Mouse (Mus musculus): ENCODE measurements around the gene Dnm3.

Dnm3 gene

GRCm38 (mm10) chr1:162020766-162021165, 457.1 kb downstream of the Dnm3 start:
- no peak for DNase-seq (ENCODE audit: low read depth, low spot score)

DNA sequence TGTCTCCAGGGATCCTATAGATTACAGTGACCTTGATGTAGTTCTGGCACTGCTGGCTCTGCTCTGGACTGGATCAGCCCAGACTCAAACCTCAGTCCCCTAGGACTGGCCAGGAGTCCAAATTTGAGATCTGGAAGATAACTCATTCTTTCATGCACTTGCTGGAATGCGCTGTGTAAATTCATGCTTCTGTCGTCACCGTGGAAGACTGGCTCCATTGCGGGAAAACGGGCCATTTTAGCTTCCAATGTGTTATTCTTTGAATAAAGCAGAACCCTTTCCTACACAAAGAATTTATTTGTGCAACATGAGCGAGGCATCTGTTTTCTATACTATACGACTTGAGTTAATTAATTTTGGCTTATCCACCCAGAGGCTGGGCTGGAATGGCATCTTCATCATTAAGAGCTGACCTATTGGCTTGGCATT, 457.5 kb downstream of the Dnm3 start:
- peak; percentile 90 for DNase-seq (ENCODE audit: low read depth, low spot score)

DNA sequence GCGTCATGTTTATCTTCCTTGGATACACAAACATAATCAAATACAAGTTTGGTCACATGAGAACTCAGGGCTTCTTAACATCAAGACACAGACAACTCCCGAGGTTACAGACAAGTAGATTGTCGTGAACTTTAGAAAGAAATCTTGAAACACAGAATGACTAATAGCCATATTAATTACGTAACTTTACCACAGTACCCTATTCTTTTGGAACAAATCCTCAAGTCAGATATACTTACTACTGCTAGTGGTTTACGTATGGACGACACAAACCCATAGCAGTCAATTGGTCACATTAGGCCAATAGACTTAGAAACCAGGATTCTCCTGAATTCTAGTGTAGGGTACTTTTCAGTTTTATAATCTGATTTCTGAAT, 459.2 kb downstream of the Dnm3 start:
- no peak for DNase-seq (ENCODE audit: low read depth, low spot score)

DNA sequence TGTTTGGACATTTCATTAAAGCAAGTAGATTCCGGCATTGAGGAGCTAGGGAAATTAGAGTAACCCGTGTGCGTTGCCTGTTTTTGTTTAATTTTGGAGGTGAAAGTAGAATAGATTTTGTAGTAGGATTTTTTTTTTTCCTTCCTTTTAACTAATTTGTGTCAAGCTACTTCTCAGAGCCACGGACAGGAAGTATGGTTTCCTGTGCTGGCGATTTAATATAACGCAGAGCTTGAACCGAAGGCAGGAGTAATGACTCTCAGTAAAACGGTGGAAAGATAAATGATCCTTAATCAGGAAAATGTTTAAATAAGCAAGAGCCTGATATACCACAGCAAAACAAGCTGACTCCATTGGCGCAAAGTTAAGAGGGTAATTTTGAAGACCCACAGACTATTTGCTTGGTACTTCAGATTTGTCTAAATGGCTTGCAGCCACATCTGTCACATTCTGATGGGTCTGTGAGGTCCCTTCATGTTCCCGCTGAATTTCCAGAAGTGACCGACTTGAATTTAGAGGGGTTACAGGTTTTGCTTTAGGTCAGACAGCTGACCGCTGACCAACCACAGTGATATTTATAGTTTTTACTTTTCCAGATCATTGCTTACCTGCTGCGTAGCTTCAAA, 459.7 kb downstream of the Dnm3 start:
- no peak for DNase-seq (ENCODE audit: low read depth, low spot score)

GRCm38 (mm10) chr1:162016982-162017381, 460.9 kb downstream of the Dnm3 start:
- DNase-seq (ENCODE audit: low read depth, low spot score), result peak; percentile 95

DNA sequence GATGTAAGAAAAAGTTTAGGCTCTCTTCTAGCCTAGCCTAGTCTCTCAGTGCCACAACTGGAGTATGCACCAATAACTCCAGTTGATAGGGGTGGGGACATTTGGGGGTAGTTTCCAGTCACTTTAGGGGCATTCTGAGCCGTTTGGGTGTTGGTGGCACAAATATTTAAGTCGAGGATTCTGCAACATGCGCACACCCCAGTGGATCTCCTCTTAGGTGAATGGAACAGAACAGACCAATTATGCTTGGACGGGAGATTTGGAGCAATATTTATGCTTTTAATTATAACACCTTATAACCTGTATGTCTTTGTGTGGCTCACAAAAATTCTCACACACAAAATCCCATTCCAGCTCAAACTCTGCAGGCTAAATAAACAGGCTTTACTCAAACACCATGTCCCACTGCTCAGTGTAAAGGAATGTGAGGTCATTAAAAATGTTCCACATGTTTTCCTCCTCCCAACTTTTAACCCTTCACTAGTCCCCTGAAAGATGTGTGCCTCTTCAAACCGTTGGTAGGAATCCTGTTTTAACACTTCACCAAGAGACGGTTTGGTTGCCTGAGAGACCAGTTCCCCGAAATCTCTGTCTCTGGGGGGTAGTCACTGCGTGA, 462.5 kb downstream of the Dnm3 start:
- DNase-seq (ENCODE audit: low read depth, low spot score), result peak; percentile 81

DNA sequence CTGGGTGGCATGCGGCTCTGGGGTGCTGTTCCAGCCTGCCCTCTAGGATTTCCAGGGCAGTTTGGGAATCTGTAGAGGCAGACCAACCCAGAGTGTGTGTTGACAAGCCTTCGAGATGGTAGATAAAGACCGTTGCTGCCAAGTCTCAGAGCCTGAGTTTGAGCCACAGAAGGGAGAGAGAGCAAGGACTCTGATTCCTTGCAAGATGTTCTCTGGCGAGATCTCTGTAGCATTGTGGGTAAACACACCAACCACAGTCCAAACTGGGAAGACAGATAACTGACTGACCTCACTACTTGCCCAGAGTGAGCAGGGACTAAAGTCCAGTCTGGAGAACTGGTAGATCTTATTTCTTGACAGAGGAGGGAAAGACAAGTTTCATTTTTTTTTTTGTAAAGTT, 464.3 kb downstream of the Dnm3 start:
- no peak for DNase-seq (ENCODE audit: low read depth, low spot score)

DNA sequence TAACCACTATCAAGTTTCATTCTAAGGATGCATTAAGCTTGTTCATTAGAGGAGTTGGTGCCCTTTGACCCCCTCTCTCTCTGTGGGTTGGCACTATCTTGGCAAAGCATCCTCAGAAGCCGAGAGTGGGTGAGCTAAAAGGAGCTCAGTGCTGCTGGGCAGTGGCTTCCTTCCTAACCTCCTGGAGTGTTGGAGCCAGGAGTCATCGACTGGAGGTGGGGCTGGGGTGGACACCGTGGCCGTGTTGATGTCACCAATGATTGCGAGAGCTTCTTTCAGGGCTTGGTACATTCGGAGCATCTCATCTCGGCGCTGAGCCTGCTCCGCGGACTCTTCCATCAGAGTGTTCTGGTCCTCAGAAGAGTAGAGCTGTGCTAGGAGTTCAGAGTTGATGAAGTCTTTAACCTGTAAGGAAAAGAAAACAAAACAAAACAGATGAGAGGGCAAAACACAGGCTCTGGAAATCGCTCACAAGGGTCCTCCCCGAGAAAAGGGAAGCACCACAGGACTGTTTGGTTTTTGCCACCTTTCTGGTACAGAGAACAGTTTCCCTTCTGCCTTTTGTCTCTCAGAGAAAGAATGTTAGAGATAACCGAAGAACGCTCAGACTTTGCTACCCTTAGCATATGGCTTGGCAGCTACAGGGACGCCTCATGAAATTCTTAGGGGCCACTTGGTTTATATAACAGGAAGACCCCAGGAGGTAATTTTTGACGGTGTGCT, 466.1 kb downstream of the Dnm3 start:
- no peak for DNase-seq (ENCODE audit: low read depth, low spot score)

- DNase-seq (ENCODE audit: low read depth, low spot score), result no peak
Measured at GRCm38 (mm10) chr1:162009086-162009485, 468.7 kb downstream of the Dnm3 start.

- DNase-seq (ENCODE audit: low read depth, low spot score), result no peak
Measured at GRCm38 (mm10) chr1:162008631-162009067, 469.2 kb downstream of the Dnm3 start.

GRCm38 (mm10) chr1:162008208-162008607, 469.6 kb downstream of the Dnm3 start:
- DNase-seq (ENCODE audit: low read depth, low spot score), result peak; percentile 85

DNA sequence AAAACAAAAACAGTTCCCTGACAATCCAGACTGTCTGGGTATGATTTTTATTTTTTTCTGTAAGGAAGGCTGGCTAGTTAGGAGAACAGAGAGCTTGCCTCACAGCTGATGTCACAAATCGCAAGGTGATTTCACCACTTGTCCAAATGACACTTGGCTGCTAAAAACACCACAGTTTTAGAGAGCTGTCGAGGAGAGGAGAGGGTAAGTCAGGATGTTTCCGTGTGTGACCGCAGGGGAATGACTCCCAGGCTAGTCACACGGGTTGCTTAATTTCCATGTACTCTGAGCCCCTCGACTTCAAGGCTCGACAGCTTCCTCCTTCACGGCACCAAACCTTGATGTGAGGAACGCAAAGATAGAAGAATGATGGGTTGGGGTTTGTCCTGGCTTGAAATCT, 471.7 kb downstream of the Dnm3 start:
- DNase-seq (ENCODE audit: low read depth, low spot score), result no peak

GRCm38 (mm10) chr1:162004821-162005770, 472.7 kb downstream of the Dnm3 start:
- DNase-seq (ENCODE audit: low read depth, low spot score), result no peak

- DNase-seq (ENCODE audit: low read depth, low spot score), result no peak
Measured at GRCm38 (mm10) chr1:162004518-162004780, 473.4 kb downstream of the Dnm3 start.

GRCm38 (mm10) chr1:162003729-162004517, 473.9 kb downstream of the Dnm3 start:
- no peak for DNase-seq (ENCODE audit: low read depth, low spot score)

GRCm38 (mm10) chr1:162001328-162001727, 476.5 kb downstream of the Dnm3 start:
- no peak for DNase-seq (ENCODE audit: low read depth, low spot score)

DNA sequence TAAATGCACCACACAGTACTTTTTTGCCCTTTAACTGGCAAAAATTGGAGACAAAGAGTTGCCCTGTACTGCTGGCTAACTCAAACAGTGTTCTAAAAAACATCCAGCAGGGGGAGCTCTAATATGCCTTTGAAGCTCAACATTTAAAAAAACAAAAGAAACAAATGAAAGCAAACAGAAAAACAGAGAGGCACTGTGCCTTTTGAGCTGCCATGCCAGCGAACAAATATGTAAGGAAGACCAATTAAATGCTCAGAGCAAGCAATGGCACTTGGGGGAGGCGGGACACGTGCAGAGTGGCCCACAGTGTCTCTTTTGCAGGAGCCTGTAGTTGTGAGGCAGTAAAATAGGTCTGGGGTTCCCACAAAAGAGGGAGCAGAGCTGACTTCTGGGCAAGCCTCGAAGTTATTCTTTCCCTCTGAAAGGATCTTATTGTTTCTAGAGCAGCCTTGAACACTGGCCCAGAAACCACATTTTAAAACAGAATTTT, 477.9 kb downstream of the Dnm3 start:
- peak; percentile 93 for DNase-seq (ENCODE audit: low read depth, low spot score)

- DNase-seq (ENCODE audit: low read depth, low spot score), result no peak
Measured at GRCm38 (mm10) chr1:161999338-161999737, 478.5 kb downstream of the Dnm3 start.

GRCm38 (mm10) chr1:161998781-161999180, 479.1 kb downstream of the Dnm3 start:
- no peak for DNase-seq (ENCODE audit: low read depth, low spot score)

GRCm38 (mm10) chr1:161992389-161992788, 485.4 kb downstream of the Dnm3 start:
- no peak for DNase-seq (ENCODE audit: low read depth, low spot score)

DNA sequence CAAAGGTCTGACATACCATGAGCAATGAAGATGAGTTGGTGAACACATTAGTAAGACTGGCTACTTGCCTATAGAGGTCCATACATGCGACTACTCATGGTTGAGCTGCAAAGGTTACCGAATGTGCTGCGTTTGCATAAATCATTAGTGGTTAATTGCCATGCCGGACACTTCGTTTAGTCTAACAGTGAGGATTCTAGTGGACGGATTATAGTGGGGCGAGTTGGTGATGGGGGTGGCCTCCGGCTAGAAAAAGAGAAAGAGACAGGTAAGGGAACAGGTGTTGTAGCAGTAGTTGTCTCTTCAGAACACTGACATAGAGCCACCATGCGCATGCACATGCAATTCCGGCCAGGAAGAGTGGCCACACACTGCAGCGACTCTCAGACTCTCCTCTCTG, 486.0 kb downstream of the Dnm3 start:
- DNase-seq (ENCODE audit: low read depth, low spot score), result no peak
